Mouse (Mus musculus): ENCODE measurements around the gene Cd3d.

DNA sequence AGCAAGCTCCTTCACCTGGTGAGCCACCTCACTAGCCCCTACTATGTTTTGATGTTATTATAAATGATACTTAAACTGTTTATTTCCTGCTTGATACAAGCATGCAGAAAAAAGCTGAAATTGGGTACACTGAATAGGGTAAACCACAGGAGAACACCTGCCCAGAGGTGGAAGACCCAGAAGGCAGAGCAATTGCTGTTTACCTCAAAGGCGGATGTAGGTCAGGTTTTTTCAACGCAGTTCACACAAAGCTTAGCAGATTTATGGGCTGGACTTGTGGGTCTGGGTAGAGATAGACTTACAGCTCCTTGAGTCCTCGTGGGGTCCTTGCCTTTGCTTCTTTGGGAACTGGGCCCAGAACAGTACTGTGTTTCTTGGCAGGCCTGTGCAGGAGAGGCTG lies 34.3 kb downstream of the Cd3d start:
- TF ChIP-seq CTCF (IDR thresholded peaks at IDR 0.05; ENCODE audit: extremely low read depth, insufficient read depth, low read length) (no peak), POLR2A (IDR thresholded peaks at IDR 0.05; ENCODE audit: extremely low read depth, insufficient read depth, low read length) (no peak)

All from cortical plate, adult 2 months (tissue).